Mouse (Mus musculus) right cerebral cortex, adult 18-20 months (tissue): Measurements from ENCODE around the gene Med16.

Experiments
- DNase-seq: peaks from one replicate; pipeline ENCODE4 v3.0.0; 2022; ENCODE audit warnings: mixed read lengths

The Med16 gene

GRCm38 (mm10) chr10:79883297-79884084, 25.2 kb downstream of the Med16 start:
- peak; percentile 80 for DNase-seq

- no peak for DNase-seq
These were observed 26.7 kb downstream of the Med16 start for GRCm38 (mm10) chr10:79881981-79882380.

GRCm38 (mm10) chr10:79880721-79881120, 28.0 kb downstream of the Med16 start:
- DNase-seq: no peak

GRCm38 (mm10) chr10:79879527-79879926, 29.2 kb downstream of the Med16 start:
- no peak for DNase-seq

- no peak for DNase-seq
These were observed 31.0 kb downstream of the Med16 start for GRCm38 (mm10) chr10:79877757-79878156.

- no peak for DNase-seq
These were observed 31.5 kb downstream of the Med16 start for GRCm38 (mm10) chr10:79877174-79877573.

GRCm38 (mm10) chr10:79874290-79874862, 34.3 kb downstream of the Med16 start, which contains the start of the genes Prtn3 and Plppr3:
Gene Prtn3, plus strand, starts transcription at chr10:79874476.
Gene Plppr3, minus strand, starts transcription at chr10:79874634.
- DNase-seq: peak; percentile 46

GRCm38 (mm10) chr10:79873715-79874289, 34.9 kb downstream of the Med16 start:
- no peak for DNase-seq

- no peak for DNase-seq
These were observed 35.4 kb downstream of the Med16 start for GRCm38 (mm10) chr10:79873313-79873712.

- DNase-seq: no peak
These were observed 35.9 kb downstream of the Med16 start for GRCm38 (mm10) chr10:79872862-79873261.

- DNase-seq: no peak
These were observed 36.9 kb downstream of the Med16 start for GRCm38 (mm10) chr10:79871845-79872244.

GRCm38 (mm10) chr10:79866601-79867000, 42.1 kb downstream of the Med16 start:
- no peak for DNase-seq

- DNase-seq: no peak
These were observed 42.9 kb downstream of the Med16 start for GRCm38 (mm10) chr10:79865801-79866295.

- DNase-seq: no peak
These were observed 43.5 kb downstream of the Med16 start for GRCm38 (mm10) chr10:79865189-79865601.

GRCm38 (mm10) chr10:79864351-79865188, 44.2 kb downstream of the Med16 start:
- no peak for DNase-seq

- DNase-seq: no peak
These were observed 45.8 kb downstream of the Med16 start for GRCm38 (mm10) chr10:79862925-79863324.

GRCm38 (mm10) chr10:79862049-79862788, 46.5 kb downstream of the Med16 start:
- no peak for DNase-seq

GRCm38 (mm10) chr10:79861230-79862048, 47.3 kb downstream of the Med16 start:
- DNase-seq: no peak

- no peak for DNase-seq
These were observed 48.4 kb downstream of the Med16 start for GRCm38 (mm10) chr10:79860079-79860911.

- DNase-seq: no peak
These were observed 49.6 kb downstream of the Med16 start for GRCm38 (mm10) chr10:79859116-79859515.
